Mouse (Mus musculus): ENCODE data around the gene Cep44. TPM values are rescaled to one million over a fixed set of nuclear protein-coding genes. Genes with fewer than 3 reads are reported as not detected.

The Cep44 gene
- polyA plus RNA-seq, 1 experiment from 2014 or later = 34.9 TPM

Small RNA genes lying within 50 kb of the gene (microRNA-seq; reads per million reads assigned to microRNA genes)
- not detected for gene Gm25992

Other genes starting within 250 kb of the Cep44 start
- 25.0 and 32.2 TPM in 2 replicates for gene Fbxo8, start within 50 bp of the Cep44 start, polyA plus RNA-seq (2016; fragmentation: Nextera tagmentation; extraction: Ambion mirVana)

All from midbrain, embryonic 10.5 days (tissue).